Mouse (Mus musculus) forebrain, embryonic 12.5 days (tissue): ENCODE measurements around the gene Pik3r3. TPM values are rescaled to one million over a fixed set of nuclear protein-coding genes. Genes with fewer than 3 reads are reported as not detected.
"Not testable (repeated sequence)": the region's sequence is repeated elsewhere in the genome, so short reads cannot be mapped to it uniquely, and the experiment has no call there.

ENCODE experiments used
- ATAC-seq: fragments of 200-750 bp; cut with Nextera tagmentation; 2 replicates; pipeline ENCODE4 v1.8.0; 2017; ENCODE audit warnings: moderate TSS enrichment; ENCODE audit not compliant: low FRiP score
- H3K27ac ChIP-seq: fragments of 300-500 bp; sonication (generic); 2 replicates; pipeline ENCODE4 v1.5.1; 2016; ENCODE audit warnings: mild to moderate bottlenecking
- H3K27me3 ChIP-seq: fragments of 300-500 bp; sonication (generic); 2 replicates; pipeline ENCODE4 v1.6.1; 2016; ENCODE audit warnings: mild to moderate bottlenecking
- H3K36me3 ChIP-seq: fragments of 300-500 bp; sonication (generic); replicated peaks from 2 replicates; pipeline ENCODE4 v1.6.1; 2016; ENCODE audit warnings: mild to moderate bottlenecking
- H3K4me1 ChIP-seq: fragments of 300-500 bp; sonication (generic); 2 replicates; pipeline ENCODE4 v1.6.1; 2016
- H3K4me2 ChIP-seq: fragments of 300-500 bp; sonication (generic); 2 replicates; pipeline ENCODE4 v1.6.1; 2016; ENCODE audit warnings: mild to moderate bottlenecking, moderate library complexity
- H3K4me3 ChIP-seq: fragments of 300-500 bp; sonication (generic); replicated peaks from 2 replicates; pipeline ENCODE4 v1.5.1; 2016; ENCODE audit warnings: mild to moderate bottlenecking
- H3K9ac ChIP-seq: fragments of 300-500 bp; sonication (generic); 2 replicates; pipeline ENCODE4 v1.6.1; 2016; ENCODE audit warnings: mild to moderate bottlenecking
- H3K9me3 ChIP-seq: fragments of 300-500 bp; sonication (generic); 2 replicates; pipeline ENCODE4 v1.6.1; 2016
- WGBS: fragments of 180-500 bp; shearing (Covaris S2); methylation state at CpG from one replicate; pipeline ENCODE4 v1.1.7; 2016; 5-methylcytosine and 5-hydroxymethylcytosine counted together
- polyA plus RNA-seq: library from polyadenylated mRNA; unstranded; fragments of >200 nt; fragmentation: Nextera tagmentation; extraction: Ambion mirVana; gene quantifications from 2 replicates; pipeline ENCODE4 v1.2.1, GENCODE M21; 2016

Pik3r3 gene
- polyA plus RNA-seq, 1 experiment from 2014 or later, result 93.5 TPM

DNA sequence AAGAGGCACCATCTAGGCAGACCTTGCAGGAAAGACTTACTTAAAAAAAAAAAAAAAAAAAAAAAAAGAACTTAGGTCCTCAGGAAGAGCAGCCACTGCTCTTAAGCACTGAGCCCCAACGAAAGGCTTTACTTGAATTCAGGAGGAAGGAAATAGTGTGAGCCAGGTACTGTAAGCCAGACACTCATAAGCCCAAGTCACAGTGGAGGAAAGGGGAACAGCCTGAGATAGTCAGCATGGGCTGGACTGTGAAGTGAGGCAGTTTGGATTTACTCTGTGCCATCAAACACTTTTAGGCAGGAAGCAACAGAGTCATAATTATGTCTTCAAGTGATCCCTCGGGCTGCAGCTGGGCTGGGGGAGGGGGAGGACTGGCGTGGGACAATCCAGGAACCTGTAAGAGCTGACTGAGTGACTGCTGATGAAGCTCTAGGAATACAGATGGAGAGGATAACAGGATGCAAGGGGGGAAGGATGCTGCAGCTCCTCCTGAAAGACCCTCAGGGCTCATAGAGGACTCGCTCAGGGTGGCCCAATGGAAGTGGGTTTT, 29.1 kb upstream of the Pik3r3 start:
- WGBS, result 62% methylated on average over 4 of the region's 4 CpGs

DNA sequence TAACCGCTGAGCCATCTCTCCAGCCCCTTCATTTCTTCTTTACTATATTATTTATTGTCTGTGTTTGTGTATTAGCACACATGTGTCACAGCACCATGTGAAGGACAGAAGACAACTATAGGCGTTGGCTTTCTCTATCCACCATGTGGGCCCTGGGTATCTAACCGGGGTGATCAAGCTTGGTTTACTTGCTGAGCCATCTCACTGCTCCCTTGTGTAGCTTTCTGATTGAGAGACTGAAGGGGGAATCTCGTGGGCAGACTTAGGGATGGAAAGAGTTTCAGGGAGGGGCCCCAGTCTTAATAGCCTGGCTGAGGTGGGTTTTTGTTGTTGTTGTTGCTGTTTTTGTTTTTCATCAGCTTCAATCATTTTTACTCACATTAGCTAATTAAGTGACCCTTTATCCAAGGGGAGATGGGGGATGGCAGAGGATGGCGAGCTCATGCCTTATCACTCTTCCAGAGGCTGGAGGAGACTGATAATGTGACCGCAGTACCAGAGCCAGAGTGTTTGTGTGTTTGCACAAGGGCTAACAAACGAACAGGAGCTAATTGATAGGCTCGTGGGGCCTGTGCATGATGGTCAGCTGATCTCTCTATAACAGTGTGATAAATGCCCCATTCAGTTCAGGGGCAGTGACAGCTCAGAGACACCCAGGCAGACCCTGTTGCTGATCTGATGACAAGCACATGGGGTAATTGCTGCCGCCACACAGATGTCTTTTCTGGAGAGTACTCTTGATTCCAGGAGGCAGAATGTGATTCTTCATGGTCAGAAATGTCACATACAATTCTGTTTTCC, 27.6 kb upstream of the Pik3r3 start:
- Histone ChIP-seq H3K4me2 (no peak overlapping the region), H3K4me1 (peaks cover 3% of the 10 kb centered on the region; the same call in 1 of the 2 replicates), H3K36me3 (no peaks in the 10 kb centered on the region), H3K4me3 (no peak overlapping the region), H3K27me3 (no peaks in the 10 kb centered on the region), H3K27ac (no peak overlapping the region), H3K9me3 (no peaks in the 10 kb centered on the region), H3K9ac (no peak overlapping the region)
- 70% methylated on average over 9 of the region's 9 CpGs for WGBS
- no peak for ATAC-seq

More for the DNA sequence above, 29.1 kb upstream of the Pik3r3 start:
- Histone ChIP-seq H3K36me3 (no peaks in the 10 kb centered on the region), H3K4me3 (no peak overlapping the region), H3K4me2 (no peak overlapping the region), H3K27ac (no peak overlapping the region), H3K27me3 (no peaks in the 10 kb centered on the region), H3K9me3 (no peaks in the 10 kb centered on the region), H3K9ac (no peak overlapping the region), H3K4me1 (peaks cover 3% of the 10 kb centered on the region; the same call in 1 of the 2 replicates)
- no peak for ATAC-seq

DNA sequence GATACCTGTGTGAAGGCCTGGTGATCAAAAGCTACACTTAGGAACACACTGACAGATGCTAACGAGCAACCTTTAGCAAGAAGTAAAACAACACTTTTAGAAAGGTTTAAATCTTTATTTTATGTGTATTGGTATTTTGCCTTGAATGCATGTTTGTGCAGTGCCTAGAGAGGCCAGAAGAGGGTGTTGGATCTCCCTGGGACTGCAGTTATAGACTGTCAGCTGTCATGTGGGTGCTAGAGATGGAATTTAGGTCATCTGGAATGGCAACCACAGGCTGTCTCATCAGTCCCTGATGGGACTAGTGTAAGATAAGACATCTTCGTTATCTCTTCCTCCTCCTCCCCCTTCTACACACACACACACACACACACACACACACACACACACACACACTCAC, 23.0 kb upstream of the Pik3r3 start:
- Histone ChIP-seq H3K36me3 (no peaks in the 10 kb centered on the region), H3K4me1 (peaks cover 3% of the 10 kb centered on the region; the same call in 1 of the 2 replicates), H3K27ac (no peak overlapping the region), H3K27me3 (no peaks in the 10 kb centered on the region), H3K4me3 (no peak overlapping the region), H3K4me2 (no peak overlapping the region), H3K9ac (no peak overlapping the region), H3K9me3 (no peaks in the 10 kb centered on the region)
- no peak for ATAC-seq
- 79% methylated on average over 2 of the region's 2 CpGs for WGBS

DNA sequence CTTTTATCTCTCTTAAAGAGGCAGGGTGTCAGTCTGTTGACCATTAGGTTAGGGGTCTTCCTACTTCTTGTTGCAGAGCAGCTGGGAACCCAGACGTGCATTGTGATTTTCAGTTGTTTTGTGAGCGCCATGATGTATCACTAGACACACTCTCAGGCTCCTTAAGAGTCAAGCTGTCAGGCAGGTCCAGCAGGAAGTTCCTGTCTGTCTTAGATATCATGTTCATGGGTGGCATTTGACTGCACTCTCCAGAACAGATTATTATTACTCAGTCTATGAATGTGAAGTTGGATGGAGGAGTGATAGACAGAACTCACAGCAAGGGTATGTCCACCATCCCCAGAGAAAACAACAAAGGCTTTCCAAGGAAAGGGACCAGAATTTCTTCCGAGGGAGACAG, 17.0 kb upstream of the Pik3r3 start:
- H3K4me3 ChIP-seq, result no peak overlapping the region
- no peaks in the 10 kb centered on the region for H3K9me3 ChIP-seq
- H3K4me2 ChIP-seq, result no peak overlapping the region
- 86% methylated on average over 3 of the region's 3 CpGs for WGBS
- H3K36me3 ChIP-seq, result no peaks in the 10 kb centered on the region
- H3K9ac ChIP-seq, result no peak overlapping the region
- no peak overlapping the region for H3K27ac ChIP-seq
- no peak for ATAC-seq
- H3K27me3 ChIP-seq, result no peaks in the 10 kb centered on the region
- H3K4me1 ChIP-seq, result no peaks in the 10 kb centered on the region

- no peak overlapping the region for H3K4me3 ChIP-seq
- no peaks in the 10 kb centered on the region for H3K27me3 ChIP-seq
- no peaks in the 10 kb centered on the region for H3K4me1 ChIP-seq
- H3K27ac ChIP-seq, result no peak overlapping the region
- no peaks in the 10 kb centered on the region for H3K9me3 ChIP-seq
- 91% methylated on average over 4 of the region's 4 CpGs for WGBS
- H3K36me3 ChIP-seq, result no peaks in the 10 kb centered on the region
- no peak for ATAC-seq
- H3K4me2 ChIP-seq, result no peak overlapping the region
- no peak overlapping the region for H3K9ac ChIP-seq
Measured at GRCm38 (mm10) chr4:116206531-116206930, 14.9 kb upstream of the Pik3r3 start.

DNA sequence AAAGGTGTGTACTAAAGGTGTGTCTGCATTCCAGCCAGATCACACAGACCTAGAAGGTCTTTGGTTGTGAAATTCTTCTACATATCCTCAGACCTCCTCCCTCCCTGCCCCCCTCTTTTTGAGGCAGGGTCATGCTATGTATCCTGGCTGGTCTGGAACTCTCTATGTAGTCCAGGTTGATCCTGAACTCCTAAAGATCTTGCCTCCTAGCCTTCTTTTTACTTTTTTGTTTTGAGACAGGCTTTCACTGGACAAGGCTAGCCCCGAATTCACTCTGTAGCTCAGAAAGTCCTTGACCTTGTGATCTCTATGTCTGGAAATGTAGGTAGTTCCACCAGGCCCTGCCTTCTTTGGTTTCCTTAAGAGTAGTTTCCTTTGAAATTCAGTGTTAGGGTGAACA, 12.5 kb upstream of the Pik3r3 start:
- ATAC-seq, result no peak
- Histone ChIP-seq H3K27ac (no peak overlapping the region), H3K9ac (no peak overlapping the region)

GRCm38 (mm10) chr4:116215895-116216605, 5.4 kb upstream of the Pik3r3 start:
- no peak for ATAC-seq
- no peaks in the 10 kb centered on the region for H3K36me3 ChIP-seq
- no peak overlapping the region for H3K4me3 ChIP-seq
- H3K4me1 ChIP-seq, result peaks cover 9% of the 10 kb centered on the region
- 90% methylated on average over 2 of the region's 2 CpGs for WGBS
- 0 out of 2 replicates have a peak overlapping the region, but pooled peaks have one; percentile 25 for H3K27ac ChIP-seq
- H3K27me3 ChIP-seq, result no peaks in the 10 kb centered on the region
- H3K9me3 ChIP-seq, result no peaks in the 10 kb centered on the region
- H3K4me2 ChIP-seq, result no peak overlapping the region
- no peak overlapping the region for H3K9ac ChIP-seq

More for the DNA sequence above, 12.5 kb upstream of the Pik3r3 start:
- no peak overlapping the region for H3K4me3 ChIP-seq
- no peaks in the 10 kb centered on the region for H3K9me3 ChIP-seq
- no peak overlapping the region for H3K4me2 ChIP-seq
- H3K36me3 ChIP-seq, result no peaks in the 10 kb centered on the region
- no peaks in the 10 kb centered on the region for H3K27me3 ChIP-seq
- WGBS, result 82% methylated on average over 1 of the region's 1 CpGs
- no peaks in the 10 kb centered on the region for H3K4me1 ChIP-seq

- no peaks in the 10 kb centered on the region for H3K9me3 ChIP-seq
- no peak overlapping the region for H3K9ac ChIP-seq
Measured at GRCm38 (mm10) chr4:116217046-116217445, 4.4 kb upstream of the Pik3r3 start.

GRCm38 (mm10) chr4:116217661-116218060, 3.8 kb upstream of the Pik3r3 start:
- H3K4me3 ChIP-seq, H3K9me3 ChIP-seq, H3K9ac ChIP-seq, H3K4me1 ChIP-seq, H3K36me3 ChIP-seq, H3K4me2 ChIP-seq, H3K27ac ChIP-seq, ATAC-seq, H3K27me3 ChIP-seq: not testable (repeated sequence)
- WGBS, result 100% methylated on average over 1 of the region's 1 CpGs

More at GRCm38 (mm10) chr4:116217046-116217445, 4.4 kb upstream of the Pik3r3 start:
- Histone ChIP-seq H3K36me3 (no peaks in the 10 kb centered on the region), H3K4me3 (no peak overlapping the region), H3K27ac (no peak overlapping the region), H3K4me2 (no peak overlapping the region), H3K27me3 (no peaks in the 10 kb centered on the region), H3K4me1 (peaks cover 9% of the 10 kb centered on the region)
- 61% methylated on average over 2 of the region's 2 CpGs for whole genome bisulfite sequencing
- no peak for ATAC-seq

- 83% methylated on average over 1 of the region's 1 CpGs for WGBS
- no peak overlapping the region for H3K9ac ChIP-seq
- no peaks in the 10 kb centered on the region for H3K27me3 ChIP-seq
- no peak overlapping the region for H3K4me3 ChIP-seq
- H3K27ac ChIP-seq, result peak overlapping the region; percentile 100
- H3K4me1 ChIP-seq, result peaks cover 9% of the 10 kb centered on the region
- H3K36me3 ChIP-seq, result no peaks in the 10 kb centered on the region
- no peak for ATAC-seq
- H3K4me2 ChIP-seq, result no peak overlapping the region
- no peaks in the 10 kb centered on the region for H3K9me3 ChIP-seq
Measured at GRCm38 (mm10) chr4:116219056-116219455, 2.4 kb upstream of the Pik3r3 start.

DNA sequence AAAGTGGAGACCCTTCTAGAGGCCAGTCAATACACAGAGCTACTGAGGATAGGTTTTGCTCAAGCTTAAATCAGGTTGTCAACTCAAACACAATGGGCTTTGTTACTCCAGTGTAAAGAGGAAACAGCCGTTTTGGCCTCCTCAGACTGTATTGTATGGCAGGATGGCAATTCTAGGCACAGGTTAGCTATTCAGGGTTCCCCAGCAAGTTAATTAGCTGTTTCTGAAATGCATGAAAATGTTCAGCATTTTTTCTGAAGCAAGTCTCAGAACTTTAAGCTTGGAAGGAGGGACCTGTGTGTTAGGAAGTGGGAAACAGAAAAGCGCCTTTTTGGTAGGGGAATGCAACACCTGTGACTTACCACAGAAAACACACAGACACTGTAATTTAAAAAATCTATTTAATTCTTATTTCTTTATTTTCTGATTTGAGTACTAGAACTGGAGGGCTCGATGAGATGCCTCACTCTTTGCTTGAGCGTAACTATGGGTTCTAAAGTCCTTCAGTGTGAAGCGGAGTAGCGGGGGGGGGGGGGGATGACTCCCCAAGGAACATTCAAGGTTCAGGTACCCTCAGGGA, 1.3 kb upstream of the Pik3r3 start:
- H3K27me3 ChIP-seq, result no peaks in the 10 kb centered on the region
- peak overlapping the region; percentile 76 for H3K4me2 ChIP-seq
- peak overlapping the region; percentile 95 for H3K9ac ChIP-seq
- H3K36me3 ChIP-seq, result no peaks in the 10 kb centered on the region
- H3K4me3 ChIP-seq, result peak overlapping the region; percentile 64
- 3% methylated on average over 6 of the region's 6 CpGs for WGBS
- peak overlapping the region; percentile 100 for H3K27ac ChIP-seq
- H3K4me1 ChIP-seq, result peaks cover 9% of the 10 kb centered on the region
- no peaks in the 10 kb centered on the region for H3K9me3 ChIP-seq
- ATAC-seq, result no peak

- Histone ChIP-seq H3K9me3 (no peaks in the 10 kb centered on the region), H3K27ac (peak overlapping the region; percentile 100), H3K4me3 (peak overlapping the region; percentile 64), H3K4me1 (peaks cover 9% of the 10 kb centered on the region), H3K27me3 (no peaks in the 10 kb centered on the region), H3K4me2 (peak overlapping the region; percentile 76), H3K36me3 (no peaks in the 10 kb centered on the region), H3K9ac (peak overlapping the region; percentile 95)
- under 1% methylated on average over 21 of the region's 26 CpGs for WGBS
- ATAC-seq, result no peak
Measured at GRCm38 (mm10) chr4:116220780-116221139, 658 bp upstream of the Pik3r3 start.
